Mouse (Mus musculus): ENCODE results near the gene Kmt2c. TPM values are rescaled to one million over a fixed set of nuclear protein-coding genes. Genes with fewer than 3 reads are reported as not detected.

Kmt2c gene
- total and polyA plus RNA-seq, 3 experiments = 23.8 to 34.0 (median 26.2) TPM

- H3K79me2 ChIP-seq (ENCODE audit: control insufficient read depth, insufficient read depth, low read length, poor library complexity) = peaks cover 61% of the 10 kb centered on the region
- peaks cover 1 to 34% of the 10 kb centered on the region in 2 experiments; a peak in 3 of 4 replicates for H3K36me3 ChIP-seq (ENCODE audit: control insufficient read depth in 1 of 2, insufficient read depth in 2 of 2, low read length in 2 of 2)
- H3K27ac ChIP-seq (ENCODE audit: control insufficient read depth, low read depth, low read length) = no peak overlapping the region
- TF ChIP-seq ETS1 (IDR thresholded peaks at IDR 0.05; ENCODE audit: low read depth, low read length) (no peak), USF2 (IDR thresholded peaks at IDR 0.05; ENCODE audit: borderline replicate concordance in 1 of 2, insufficient read depth in 1 of 2, low read depth in 1 of 2, low read length in 2 of 2) (no peak), EP300 (IDR thresholded peaks at IDR 0.05; ENCODE audit: low read depth in 1 of 2, low read length in 2 of 2) (no peak), ELF1 (IDR thresholded peaks at IDR 0.05; ENCODE audit: low read depth, low read length) (no peak), KAT2A (conservative IDR thresholded peaks at IDR 0.05; ENCODE audit: low read depth, low read length) (no peak), POLR2A (IDR thresholded peaks at IDR 0.05; ENCODE audit: control insufficient read depth in 1 of 2, insufficient read depth in 1 of 2, low read depth in 1 of 2, low read length in 2 of 2, poor library complexity in 1 of 2) (no peak), USF1 (IDR thresholded peaks at IDR 0.05; ENCODE audit: low read depth, low read length) (no peak), ZNF384 (IDR thresholded peaks at IDR 0.05; ENCODE audit: low read depth, low read length) (no peak), CHD2 (IDR thresholded peaks at IDR 0.05; ENCODE audit: low read length) (no peak), NELFE (IDR thresholded peaks at IDR 0.05; ENCODE audit: low read depth, low read length) (no peak), TAL1 (IDR thresholded peaks at IDR 0.05; ENCODE audit: low read length) (no peak), JUND (IDR thresholded peaks at IDR 0.05; ENCODE audit: low read depth, low read length) (no peak)
- H3K4me1 ChIP-seq (ENCODE audit: control insufficient read depth in 1 of 2, insufficient read depth in 2 of 2, low read length in 2 of 2) = peaks cover 22 to 27% of the 10 kb centered on the region in 2 experiments
- H3K27me3 ChIP-seq (ENCODE audit: control insufficient read depth in 1 of 2, insufficient read depth in 2 of 2, low read length in 2 of 2) = no peaks in the 10 kb centered on the region
- H3K4me3 ChIP-seq (ENCODE audit: control insufficient read depth in 1 of 2, insufficient read depth in 1 of 2, low read depth in 2 of 2, low read length in 2 of 2) = no peak overlapping the region
- DNase-seq (ENCODE audit: low read depth, low spot score) = no peak
- H3K9me3 ChIP-seq (replicated peaks; ENCODE audit: insufficient read depth, low read length) = no peaks in the 10 kb centered on the region
- H3K9ac ChIP-seq (ENCODE audit: control insufficient read depth, low read depth, low read length, poor library complexity, severe bottlenecking) = no peak overlapping the region
Observed at GRCm38 (mm10) chr5:25472070-25472469, 26.5 kb downstream of the Kmt2c start.

- no peak for TF ChIP-seq POLR2AphosphoS5 (IDR thresholded peaks at IDR 0.05; ENCODE audit: borderline replicate concordance, low read depth, low read length)
- no peak for TF ChIP-seq BHLHE40 (IDR thresholded peaks at IDR 0.05; ENCODE audit: borderline replicate concordance, low read depth, low read length)
- 0 out of 2 replicates have a peak, but pooled peaks have one; percentile 24 for TF ChIP-seq MYC (IDR thresholded peaks at IDR 0.05; ENCODE audit: low read depth, low read length)
- TF ChIP-seq TBP (IDR thresholded peaks at IDR 0.05; ENCODE audit: low read depth, low read length) = no peak
- TF ChIP-seq JUND (IDR thresholded peaks at IDR 0.05; ENCODE audit: low read depth, low read length) = no peak
- no peak for TF ChIP-seq NELFE (IDR thresholded peaks at IDR 0.05; ENCODE audit: low read depth, low read length)
- TF ChIP-seq ZNF384 (IDR thresholded peaks at IDR 0.05; ENCODE audit: low read depth, low read length) = peak; percentile 58
- TF ChIP-seq SMC3 (IDR thresholded peaks at IDR 0.05; ENCODE audit: low read depth, low read length) = no peak
- TF ChIP-seq KAT2A (conservative IDR thresholded peaks at IDR 0.05; ENCODE audit: low read depth, low read length) = no peak
- no peak for TF ChIP-seq ZKSCAN1 (IDR thresholded peaks at IDR 0.05; ENCODE audit: low read depth, low read length)
- no peak for TF ChIP-seq TAL1 (IDR thresholded peaks at IDR 0.05; ENCODE audit: low read length)
- TF ChIP-seq UBTF (IDR thresholded peaks at IDR 0.05; ENCODE audit: borderline replicate concordance, insufficient read depth, low read depth, low read length) = no peak
- Histone ChIP-seq H3K36me3 (ENCODE audit: control insufficient read depth in 1 of 2, insufficient read depth in 2 of 2, low read length in 2 of 2) (peaks cover 0 to 3% of the 10 kb centered on the region in 2 experiments; a peak in 2 of 4 replicates), H3K27me3 (ENCODE audit: control insufficient read depth in 1 of 2, insufficient read depth in 2 of 2, low read length in 2 of 2) (no peaks in the 10 kb centered on the region), H3K4me1 (ENCODE audit: control insufficient read depth in 1 of 2, insufficient read depth in 2 of 2, low read length in 2 of 2) (no peaks in the 10 kb centered on the region; a peak in 1 of 4 replicates), H3K9ac (ENCODE audit: control insufficient read depth, low read depth, low read length, poor library complexity, severe bottlenecking) (no peak overlapping the region), H3K27ac (ENCODE audit: control insufficient read depth, low read depth, low read length) (no peak overlapping the region), H3K9me3 (replicated peaks; ENCODE audit: insufficient read depth, low read length) (no peaks in the 10 kb centered on the region), H3K79me2 (ENCODE audit: control insufficient read depth, insufficient read depth, low read length, poor library complexity) (peaks cover 47% of the 10 kb centered on the region), H3K4me3 (ENCODE audit: control insufficient read depth in 1 of 2, insufficient read depth in 1 of 2, low read depth in 2 of 2, low read length in 2 of 2) (no peak overlapping the region)
- no peak for DNase-seq (ENCODE audit: low read depth, low spot score)
Observed at GRCm38 (mm10) chr5:25461956-25462355, 36.6 kb downstream of the Kmt2c start.
